Mouse (Mus musculus) layer of hippocampus, postnatal 36 days (tissue): ENCODE data around the gene Rnf181. TPM values are rescaled to one million over a fixed set of nuclear protein-coding genes. Genes with fewer than 3 reads are reported as not detected.

Experiments
- DNase-seq, 2 experiments: peaks; one replicate each; pipeline ENCODE4 v3.0.0; 2022
- total RNA-seq, 2 experiments: library from RNA; stranded (reverse); gene quantifications; 2 replicates each; pipeline ENCODE4 v1.2.3; 2021

The Rnf181 gene
- total RNA-seq, 2 experiments from 2014 or later, result 77.6 to 85.2 TPM

DNA sequence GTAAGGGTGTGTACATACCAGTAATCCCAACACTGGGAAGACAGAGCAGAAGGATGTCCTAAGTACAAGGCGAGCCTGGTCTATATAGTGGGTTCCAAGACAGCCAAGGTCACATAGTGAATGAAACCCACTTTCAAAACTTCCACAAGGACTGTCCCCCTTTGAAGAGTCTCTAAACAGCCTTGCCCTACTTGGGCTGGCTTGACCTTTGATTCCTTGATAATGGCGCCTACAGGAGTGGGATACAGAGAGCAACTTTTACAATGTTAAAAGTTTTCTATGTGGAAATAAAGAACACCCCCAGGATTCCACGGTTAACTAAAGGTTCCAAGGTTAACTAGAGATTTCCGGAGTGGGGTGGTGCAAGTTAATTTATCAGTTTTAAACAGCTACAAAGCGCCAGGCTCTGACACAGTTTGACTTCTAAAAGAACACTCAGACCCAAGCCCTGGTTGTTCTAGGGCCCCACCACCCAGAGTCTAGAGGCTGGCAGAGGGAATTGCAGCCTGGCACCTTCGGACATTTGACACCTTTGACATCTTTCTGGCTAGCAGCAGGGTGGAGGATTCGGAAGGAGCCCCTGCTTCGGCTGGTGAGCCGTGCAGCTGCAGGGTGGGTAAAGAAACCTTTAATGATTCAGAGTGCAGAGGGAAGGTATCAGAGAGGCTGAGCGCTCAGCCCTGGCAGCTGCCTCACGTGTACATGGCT is 6.7 kb downstream of the Rnf181 start:
- DNase-seq, result no peak

- no peak for DNase-seq
Observed at GRCm38 (mm10) chr6:72359343-72359742, 7.4 kb downstream of the Rnf181 start.

GRCm38 (mm10) chr6:72358086-72358764 is 8.5 kb downstream of the Rnf181 start:
- no peak for DNase-seq

GRCm38 (mm10) chr6:72357164-72358079 is 9.3 kb downstream of the Rnf181 start:
- DNase-seq, result no peak

- DNase-seq, result no peak
Observed at GRCm38 (mm10) chr6:72356001-72356532, 10.7 kb downstream of the Rnf181 start.

DNA sequence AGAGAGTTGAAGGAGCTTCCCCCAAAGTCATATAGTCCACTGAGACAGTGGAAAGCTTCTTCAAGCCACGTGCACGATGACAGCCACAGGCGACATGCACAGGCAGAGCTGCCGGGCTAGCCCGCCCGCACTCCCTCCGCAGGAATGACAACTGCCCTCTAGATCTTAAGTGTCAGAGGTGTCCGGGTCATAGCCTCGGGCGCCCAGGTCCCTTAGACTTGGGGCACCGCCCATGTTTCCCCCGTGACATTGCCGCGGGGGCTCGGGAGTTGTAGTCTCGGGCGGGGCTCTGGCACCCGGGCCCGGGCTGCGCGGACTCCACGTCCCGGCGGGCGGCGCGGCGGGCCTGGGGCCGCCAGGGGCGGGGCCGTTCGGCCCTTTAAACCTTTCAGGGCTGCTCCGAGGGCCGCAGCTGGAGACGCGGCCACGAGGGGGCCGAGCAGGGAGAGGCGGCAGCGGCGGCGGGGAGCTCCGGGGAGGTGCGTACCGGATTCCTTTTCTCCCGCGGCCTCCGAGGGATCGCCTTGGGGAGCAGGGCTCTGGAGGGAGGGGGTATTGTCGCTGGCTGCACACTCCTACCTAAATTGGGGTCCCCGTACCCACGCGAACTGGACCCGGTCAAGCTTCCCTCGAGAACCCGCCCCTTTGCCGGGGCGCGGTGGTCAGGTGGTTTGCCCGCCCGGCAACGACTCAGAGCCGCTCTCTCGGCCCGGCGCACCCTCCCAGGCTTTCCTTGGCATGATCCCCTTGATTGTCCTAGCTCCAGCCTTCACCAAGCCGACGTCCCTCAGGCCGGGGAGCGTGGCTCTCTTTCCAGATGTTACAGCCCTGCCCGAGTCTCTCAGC is 11.5 kb downstream of the Rnf181 start, which contains the start of gene Tmem150a:
TSS of gene Tmem150a (plus strand) at position 382 of the 846 bp plus-strand sequence.
- peak; percentile 73 to 75 for DNase-seq

- no peak for DNase-seq
Observed at GRCm38 (mm10) chr6:72354025-72354424, 12.7 kb downstream of the Rnf181 start.

- DNase-seq, result no peak
Observed at GRCm38 (mm10) chr6:72352636-72353405, 13.9 kb downstream of the Rnf181 start.

DNA sequence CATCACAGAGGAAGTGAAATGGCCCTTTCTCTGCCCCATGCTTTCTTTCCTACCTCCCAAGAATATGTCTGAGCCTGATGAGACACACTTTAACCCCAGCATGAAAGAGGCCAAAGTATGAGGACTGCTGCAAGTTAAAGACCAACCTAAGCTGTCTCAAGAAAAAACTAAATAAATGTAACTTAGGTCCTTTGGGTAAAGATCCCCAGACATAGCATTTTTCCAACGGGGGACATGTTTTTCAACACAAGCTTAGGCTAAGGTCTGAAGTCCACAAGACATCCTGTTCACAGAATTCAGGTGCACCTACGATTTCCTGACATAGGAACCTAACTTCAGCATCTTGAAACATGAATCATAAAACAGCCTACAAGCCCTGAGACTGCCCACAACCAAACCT is 16.5 kb downstream of the Rnf181 start:
- DNase-seq, result no peak

GRCm38 (mm10) chr6:72348411-72348810 is 18.3 kb downstream of the Rnf181 start:
- no peak for DNase-seq

- peak; percentile 80 to 81 for DNase-seq
Observed at GRCm38 (mm10) chr6:72347166-72347941, 19.4 kb downstream of the Rnf181 start, which contains the start of gene 0610030E20Rik. TSS of gene 0610030E20Rik (plus strand) at chr6:72347317.

- DNase-seq, result no peak
Observed at GRCm38 (mm10) chr6:72346261-72346660, 20.5 kb downstream of the Rnf181 start.

DNA sequence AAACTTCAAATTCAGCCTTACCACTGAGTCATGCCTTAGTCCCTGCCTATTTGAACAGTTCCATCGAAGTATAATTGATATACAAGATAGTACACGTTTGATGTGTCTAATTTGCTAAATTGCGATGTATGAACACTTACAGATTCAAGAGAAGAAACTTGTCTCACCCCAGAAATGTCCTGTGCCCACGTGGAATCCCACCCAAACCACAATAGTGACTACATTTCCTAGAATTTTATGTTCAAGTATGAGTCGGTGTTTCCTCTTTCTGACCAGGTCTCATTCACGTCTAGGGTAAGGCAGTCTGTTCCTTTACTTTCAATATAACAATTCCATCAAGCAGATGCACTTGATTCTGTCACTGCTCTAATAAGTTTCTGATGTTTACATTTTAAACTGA is 21.1 kb downstream of the Rnf181 start:
- no peak for DNase-seq

- peak; percentile 90 to 92 for DNase-seq
Observed at GRCm38 (mm10) chr6:72345074-72345567, 21.6 kb downstream of the Rnf181 start, which contains the start of gene Usp39. TSS of gene Usp39 (minus strand) at chr6:72345184.

DNA sequence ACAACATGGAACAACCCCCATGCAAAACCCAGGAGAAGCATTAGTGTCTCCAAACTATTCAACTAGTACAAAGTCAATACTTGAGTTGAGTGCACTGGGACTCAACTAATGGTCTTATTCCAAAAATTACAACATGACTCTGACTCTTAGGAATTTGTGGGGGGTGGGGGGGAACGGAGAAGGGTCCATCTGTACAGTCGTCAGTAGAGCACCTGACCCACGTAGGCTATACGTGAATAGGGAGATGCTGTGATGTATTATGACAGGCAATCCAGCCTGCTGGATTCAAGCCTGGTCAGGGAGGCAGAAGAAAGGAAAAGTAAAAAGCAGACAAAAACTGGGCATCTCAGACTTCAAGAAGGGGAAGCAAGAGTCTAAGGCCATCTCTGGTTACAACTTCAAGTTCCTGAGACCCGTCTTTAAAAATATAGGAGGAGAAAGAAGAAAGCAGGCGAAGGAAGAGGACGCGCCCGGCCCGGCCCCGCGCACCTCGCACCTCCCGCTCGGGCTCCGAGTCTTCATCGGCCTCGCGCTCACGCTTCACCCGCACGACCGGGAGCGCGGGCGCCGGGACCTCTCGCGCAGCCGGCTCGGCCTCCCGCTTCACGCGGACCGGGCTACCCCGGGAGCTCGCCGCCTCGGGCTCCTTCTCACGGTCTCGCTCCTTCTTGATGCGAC is 22.2 kb downstream of the Rnf181 start:
- no peak for DNase-seq

- no peak for DNase-seq
Observed at GRCm38 (mm10) chr6:72340481-72340880, 26.3 kb downstream of the Rnf181 start.

DNA sequence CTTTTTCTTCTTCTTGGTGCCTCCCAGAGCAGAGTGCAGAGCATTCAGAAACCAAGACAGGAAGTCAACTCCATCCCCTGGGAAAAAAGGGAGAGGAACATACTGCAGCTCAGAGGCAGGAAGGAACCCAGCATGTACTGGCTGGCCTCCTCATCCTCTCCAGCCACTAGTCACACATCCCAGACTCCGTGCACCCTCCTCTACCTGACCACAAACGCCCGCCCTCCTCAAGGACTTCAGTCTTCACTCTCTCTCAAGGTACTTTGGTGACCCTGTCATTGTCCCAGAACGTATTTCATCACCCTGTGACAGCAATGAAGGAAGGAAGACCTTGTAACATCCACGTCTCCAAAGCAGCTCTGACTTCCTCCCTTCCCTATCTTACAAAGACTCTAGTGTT is 33.6 kb downstream of the Rnf181 start:
- DNase-seq, result no peak

DNA sequence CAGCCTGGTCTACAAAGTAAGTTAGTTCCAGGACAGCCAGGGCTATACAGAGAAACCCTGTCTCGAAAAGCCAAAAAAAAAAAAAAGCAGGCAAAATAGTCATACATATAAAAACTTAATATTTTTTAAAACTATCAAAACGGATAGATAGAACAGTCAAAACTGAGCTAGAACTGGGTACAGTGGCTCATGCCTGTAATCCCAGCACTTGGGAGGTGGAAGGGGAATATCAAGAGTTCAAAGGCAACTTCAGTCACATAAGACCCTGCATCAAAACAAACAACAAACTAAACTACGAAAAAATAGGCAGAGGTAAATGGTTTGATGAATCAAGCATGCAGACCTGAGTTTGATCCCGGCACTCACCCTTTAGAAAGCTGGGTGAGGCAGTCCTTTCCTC is 36.6 kb downstream of the Rnf181 start:
- DNase-seq, result no peak

GRCm38 (mm10) chr6:72329019-72329418 is 37.7 kb downstream of the Rnf181 start:
- no peak for DNase-seq
